Mouse (Mus musculus) G1E-ER4 (cell line): ENCODE measurements around the gene Shisal2a. TPM values are rescaled to one million over a fixed set of nuclear protein-coding genes. Genes with fewer than 3 reads are reported as not detected.

Experiments used
- GATA1 ChIP-seq: IDR thresholded peaks from one replicate; pipeline ENCODE4 v1.8.0; 2012; ENCODE audit warnings: low read length, inconsistent platforms
- polyA plus RNA-seq: library from polyadenylated mRNA; stranded (reverse); fragments of >175 nt; gene quantifications from 2 replicates; pipeline ENCODE4 v1.2.3, GENCODE M21; 2012

Shisal2a gene
- polyA plus RNA-seq, 1 experiment = not detected

GRCm38 (mm10) chr4:108350819-108351218 is 32.3 kb downstream of the Shisal2a start:
- TF ChIP-seq GATA1 = no peak

- TF ChIP-seq GATA1 = no peak
Measured at GRCm38 (mm10) chr4:108349836-108350547, 33.2 kb downstream of the Shisal2a start.

- no peak for TF ChIP-seq GATA1
Measured at GRCm38 (mm10) chr4:108349064-108349463, 34.1 kb downstream of the Shisal2a start.

- TF ChIP-seq GATA1 = no peak
Measured at GRCm38 (mm10) chr4:108348256-108348875, 34.8 kb downstream of the Shisal2a start.

- TF ChIP-seq GATA1 = no peak
Measured at GRCm38 (mm10) chr4:108347111-108347510, 36.0 kb downstream of the Shisal2a start.

GRCm38 (mm10) chr4:108345826-108346225 is 37.3 kb downstream of the Shisal2a start:
- TF ChIP-seq GATA1 = no peak

- no peak for TF ChIP-seq GATA1
Measured at GRCm38 (mm10) chr4:108344631-108345083, 38.5 kb downstream of the Shisal2a start.

- TF ChIP-seq GATA1 = no peak
Measured at GRCm38 (mm10) chr4:108339277-108339690, 43.9 kb downstream of the Shisal2a start.

- TF ChIP-seq GATA1 = no peak
Measured at GRCm38 (mm10) chr4:108338811-108339210, 44.3 kb downstream of the Shisal2a start.

GRCm38 (mm10) chr4:108338321-108338733 is 44.8 kb downstream of the Shisal2a start:
- no peak for TF ChIP-seq GATA1

- no peak for TF ChIP-seq GATA1
Measured at GRCm38 (mm10) chr4:108337817-108338216, 45.3 kb downstream of the Shisal2a start.

- no peak for TF ChIP-seq GATA1
Measured at GRCm38 (mm10) chr4:108336765-108337164, 46.4 kb downstream of the Shisal2a start.

- TF ChIP-seq GATA1 = no peak
Measured at GRCm38 (mm10) chr4:108335413-108335812, 47.7 kb downstream of the Shisal2a start.

GRCm38 (mm10) chr4:108332041-108332440 is 51.1 kb downstream of the Shisal2a start:
- TF ChIP-seq GATA1 = no peak

GRCm38 (mm10) chr4:108329840-108330239 is 53.3 kb downstream of the Shisal2a start:
- TF ChIP-seq GATA1 = no peak

- no peak for TF ChIP-seq GATA1
Measured at GRCm38 (mm10) chr4:108327730-108328484, 55.2 kb downstream of the Shisal2a start, which contains the start of gene Coa7. Gene Coa7, plus strand, starts transcription at chr4:108328140.
